Mouse (Mus musculus) limb, embryonic 14.5 days (tissue): ENCODE results near the gene Pde4b. TPM values are rescaled to one million over a fixed set of nuclear protein-coding genes. Genes with fewer than 3 reads are reported as not detected.

Source experiments
- ATAC-seq: fragments of 200-750 bp; cut with Nextera tagmentation; 2 replicates; pipeline ENCODE4 v1.8.0; 2017; ENCODE audit warnings: low read depth, moderate number of reproducible peaks, moderate TSS enrichment; ENCODE audit not compliant: low FRiP score
- DNase-seq: peaks from one replicate; pipeline ENCODE4 v3.0.0-alpha.2; 2015; ENCODE audit warnings: low spot score
- H3K27ac ChIP-seq: fragments of 300-500 bp; sonication (generic); replicated peaks from 2 replicates; pipeline ENCODE4 v1.5.1; 2014; ENCODE audit warnings: low read depth, mild to moderate bottlenecking, low read length, moderate library complexity, mixed read lengths
- H3K27me3 ChIP-seq: fragments of 300-500 bp; sonication (generic); 2 replicates; pipeline ENCODE4 v1.6.1; 2014; ENCODE audit warnings: low read length, mixed read lengths; ENCODE audit not compliant: control insufficient read depth, insufficient read depth
- H3K36me3 ChIP-seq: fragments of 300-500 bp; sonication (generic); 2 replicates; pipeline ENCODE4 v1.6.1; 2014; ENCODE audit warnings: mild to moderate bottlenecking, low read length, moderate library complexity, mixed read lengths; ENCODE audit not compliant: control insufficient read depth, insufficient read depth
- H3K4me1 ChIP-seq: fragments of 300-500 bp; sonication (generic); 2 replicates; pipeline ENCODE4 v1.6.1; 2014; ENCODE audit warnings: antibody characterized with exemption, low read length, mixed read lengths; ENCODE audit not compliant: control insufficient read depth, insufficient read depth
- H3K4me2 ChIP-seq: fragments of 300-500 bp; sonication (generic); replicated peaks from 2 replicates; pipeline ENCODE4 v1.6.1; 2014; ENCODE audit warnings: low read depth, mild to moderate bottlenecking, low read length, moderate library complexity; ENCODE audit not compliant: severe bottlenecking
- H3K4me3 ChIP-seq: fragments of 300-500 bp; sonication (generic); replicated peaks from 2 replicates; pipeline ENCODE4 v1.5.1; 2014; ENCODE audit warnings: low read length
- H3K9ac ChIP-seq: fragments of 300-500 bp; sonication (generic); 2 replicates; pipeline ENCODE4 v1.6.1; 2014; ENCODE audit warnings: mild to moderate bottlenecking, low read depth, low read length, moderate library complexity; ENCODE audit not compliant: severe bottlenecking
- H3K9me3 ChIP-seq: fragments of 300-500 bp; sonication (generic); 2 replicates; pipeline ENCODE4 v1.6.1; 2016; ENCODE audit warnings: low read length; ENCODE audit not compliant: control insufficient read depth
- POLR2A ChIP-seq: fragments of 200-500 bp; IDR thresholded peaks from 2 replicates; pipeline ENCODE4 v1.8.0; 2012; ENCODE audit warnings: inconsistent platforms, mild to moderate bottlenecking, moderate library complexity, borderline replicate concordance; ENCODE audit not compliant: insufficient read depth, insufficient read length; ENCODE audit errors: extremely low read depth
- WGBS: fragments of 180-500 bp; shearing (Covaris S2); extraction: QIAGEN DNeasy Blood & Tissue Kit; methylation state at CpG from one replicate; pipeline ENCODE4 v1.1.7; 2014; 5-methylcytosine and 5-hydroxymethylcytosine counted together
- polyA plus RNA-seq, 2 experiments: library from polyadenylated mRNA; depleted of rRNA in 1 of 2; stranded (reverse) in 1 of 2; unstranded in 1 of 2; fragments of >200 nt; fragmentation: Nextera tagmentation in 1 of 2; extraction: Ambion mirVana in 1 of 2; gene quantifications; 2 replicates each; pipeline versions ENCODE4 v1.2.1 to v1.2.3; 2012 to 2014

The Pde4b gene
- polyA plus RNA-seq, 2 experiments = 14.4 to 18.3 TPM

GRCm38 (mm10) chr4:102429730-102430341, 342.5 kb downstream of the Pde4b start:
- H3K27ac ChIP-seq = no peak overlapping the region

GRCm38 (mm10) chr4:102432040-102432782, 344.9 kb downstream of the Pde4b start:
- Histone ChIP-seq H3K4me3 (no peak overlapping the region), H3K9me3 (no peaks in the 10 kb centered on the region), H3K27me3 (no peaks in the 10 kb centered on the region), H3K27ac (no peak overlapping the region), H3K4me1 (peaks cover 6% of the 10 kb centered on the region), H3K36me3 (no peaks in the 10 kb centered on the region), H3K4me2 (no peak overlapping the region), H3K9ac (no peak overlapping the region)
- DNase-seq (peak; percentile 46), ATAC-seq (peak; percentile 62)
- WGBS = 26% methylated on average over 9 of the region's 9 CpGs
- TF ChIP-seq POLR2A = no peak

More at GRCm38 (mm10) chr4:102429730-102430341, 342.5 kb downstream of the Pde4b start:
- no peaks in the 10 kb centered on the region for H3K27me3 ChIP-seq
- H3K4me1 ChIP-seq = peaks cover 6% of the 10 kb centered on the region
- no peak for DNase-seq
- no peak for TF ChIP-seq POLR2A
- no peak overlapping the region for H3K4me2 ChIP-seq
- H3K36me3 ChIP-seq = no peaks in the 10 kb centered on the region
- H3K4me3 ChIP-seq = no peak overlapping the region
- ATAC-seq = no peak
- H3K9me3 ChIP-seq = no peaks in the 10 kb centered on the region
- no peak overlapping the region for H3K9ac ChIP-seq
- 10% methylated on average over 4 of the region's 4 CpGs for WGBS

- Histone ChIP-seq H3K4me1 (peaks cover 10% of the 10 kb centered on the region), H3K9me3 (no peaks in the 10 kb centered on the region), H3K27ac (peak overlapping the region; percentile 59), H3K36me3 (no peaks in the 10 kb centered on the region), H3K4me3 (no peak overlapping the region), H3K27me3 (no peaks in the 10 kb centered on the region), H3K9ac (no peak overlapping the region), H3K4me2 (peak overlapping the region; percentile 15; the same call in 1 of the 2 replicates)
- DNase-seq (peak; percentile 78), ATAC-seq (peak; percentile 68; the same call in 1 of the 2 replicates)
- TF ChIP-seq POLR2A = no peak
- 43% methylated on average over 5 of the region's 5 CpGs for WGBS
These were observed 352.2 kb downstream of the Pde4b start for GRCm38 (mm10) chr4:102439401-102440118.

GRCm38 (mm10) chr4:102440119-102440481, 352.8 kb downstream of the Pde4b start:
- no peak overlapping the region for H3K27ac ChIP-seq

GRCm38 (mm10) chr4:102443533-102443932, 356.2 kb downstream of the Pde4b start:
- Histone ChIP-seq H3K27me3 (no peaks in the 10 kb centered on the region), H3K9ac (no peak overlapping the region), H3K27ac (no peak overlapping the region), H3K4me2 (no peak overlapping the region), H3K9me3 (no peaks in the 10 kb centered on the region), H3K4me1 (peaks cover 10% of the 10 kb centered on the region), H3K4me3 (no peak overlapping the region), H3K36me3 (no peaks in the 10 kb centered on the region)
- no peak for TF ChIP-seq POLR2A
- no peak for ATAC-seq
- 77% methylated on average over 5 of the region's 5 CpGs for WGBS
- DNase-seq = no peak

More at GRCm38 (mm10) chr4:102440119-102440481, 352.8 kb downstream of the Pde4b start:
- H3K9ac ChIP-seq = no peak overlapping the region
- DNase-seq = no peak
- peaks cover 10% of the 10 kb centered on the region for H3K4me1 ChIP-seq
- no peak for TF ChIP-seq POLR2A
- H3K9me3 ChIP-seq = no peaks in the 10 kb centered on the region
- ATAC-seq = no peak
- H3K27me3 ChIP-seq = no peaks in the 10 kb centered on the region
- no peaks in the 10 kb centered on the region for H3K36me3 ChIP-seq
- H3K4me2 ChIP-seq = no peak overlapping the region
- WGBS = 38% methylated on average over 4 of the region's 4 CpGs
- H3K4me3 ChIP-seq = no peak overlapping the region
